Mouse (Mus musculus): ENCODE results near the gene Gm47985. TPM values are rescaled to one million over a fixed set of nuclear protein-coding genes. Genes with fewer than 3 reads are reported as not detected.
"Not testable (repeated sequence)": the region's sequence is repeated elsewhere in the genome, so short reads cannot be mapped to it uniquely, and the experiment has no call there.

Gene Gm47985
- 0.20 TPM in 1 of 2 replicates, not detected in the other for polyA plus RNA-seq (2016; fragmentation: Nextera tagmentation; extraction: Ambion mirVana)

- H3K4me1 ChIP-seq (replicated peaks): peaks cover 16% of the 10 kb centered on the region
- H3K27ac ChIP-seq; H3K9me3 ChIP-seq; DNase-seq (ENCODE audit: low spot score); H3K27me3 ChIP-seq (ENCODE audit: insufficient read depth, poor library complexity, severe bottlenecking); H3K4me3 ChIP-seq; H3K36me3 ChIP-seq: not testable (repeated sequence)
- WGBS: 100% methylated on average over 1 of the region's 7 CpGs
These were observed at the start of gene Gm47985 for GRCm38 (mm10) chr1:151182266-151182665. Gm47985 (plus strand) TSS chr1:151182537.

- Histone ChIP-seq H3K27ac (no peak overlapping the region), H3K9me3 (no peaks in the 10 kb centered on the region), H3K27me3 (ENCODE audit: insufficient read depth, poor library complexity, severe bottlenecking) (no peaks in the 10 kb centered on the region), H3K4me3 (no peak overlapping the region), H3K36me3 (no peaks in the 10 kb centered on the region), H3K4me1 (replicated peaks) (no peaks in the 10 kb centered on the region)
- DNase-seq (ENCODE audit: low spot score): no peak
- WGBS: 92% methylated on average over 7 of the region's 7 CpGs
These were observed 49.7 kb upstream of the Gm47985 start for GRCm38 (mm10) chr1:151132686-151133085.

- WGBS: 86% methylated on average over 6 of the region's 6 CpGs
- H3K27me3 ChIP-seq (ENCODE audit: insufficient read depth, poor library complexity, severe bottlenecking): no peaks in the 10 kb centered on the region
- no peaks in the 10 kb centered on the region for H3K9me3 ChIP-seq
- H3K4me3 ChIP-seq: no peak overlapping the region
- H3K36me3 ChIP-seq: no peaks in the 10 kb centered on the region
- no peak for DNase-seq (ENCODE audit: low spot score)
- no peak overlapping the region for H3K27ac ChIP-seq
- no peaks in the 10 kb centered on the region for H3K4me1 ChIP-seq (replicated peaks)
These were observed 43.9 kb upstream of the Gm47985 start for GRCm38 (mm10) chr1:151138388-151138787.

GRCm38 (mm10) chr1:151140956-151141355 lies 41.4 kb upstream of the Gm47985 start:
- Histone ChIP-seq H3K4me1 (replicated peaks) (no peaks in the 10 kb centered on the region), H3K36me3 (no peaks in the 10 kb centered on the region), H3K9me3 (no peaks in the 10 kb centered on the region), H3K27me3 (ENCODE audit: insufficient read depth, poor library complexity, severe bottlenecking) (no peaks in the 10 kb centered on the region), H3K27ac (no peak overlapping the region), H3K4me3 (no peak overlapping the region)
- DNase-seq (ENCODE audit: low spot score): no peak
- WGBS: 56% methylated on average over 3 of the region's 3 CpGs

DNA sequence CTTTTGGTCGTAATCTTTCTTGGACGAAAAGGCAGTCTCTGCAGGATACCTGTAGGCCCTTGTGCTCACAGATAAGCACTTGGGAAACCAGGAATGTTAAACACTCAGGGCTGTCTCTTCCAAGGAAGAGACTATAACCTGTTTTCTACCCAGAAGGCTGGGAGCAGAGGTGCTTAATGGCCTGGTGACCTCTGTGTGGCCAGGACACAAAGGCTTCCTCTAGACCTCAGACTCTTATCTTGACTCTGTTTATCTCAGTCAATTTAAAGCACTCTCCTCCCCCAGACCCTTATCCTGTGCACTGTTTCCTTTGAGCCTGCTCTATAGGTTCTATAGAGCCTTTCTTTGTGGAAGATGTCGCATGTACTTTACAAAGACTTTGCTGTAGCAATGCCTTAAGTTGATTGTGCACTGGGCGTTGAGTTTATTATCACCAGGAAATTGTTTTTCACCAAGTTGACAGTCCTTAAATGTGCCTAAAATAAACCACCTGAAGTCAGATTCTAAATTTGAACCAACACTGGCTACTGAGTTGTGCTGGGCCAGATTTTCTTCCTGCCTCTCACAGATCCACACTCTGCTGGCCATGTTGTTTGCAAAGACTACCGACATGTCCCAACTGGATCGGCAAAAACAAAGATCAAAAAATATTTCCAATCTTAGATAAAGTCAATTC lies 37.7 kb upstream of the Gm47985 start:
- no peaks in the 10 kb centered on the region for H3K4me1 ChIP-seq (replicated peaks)
- H3K27me3 ChIP-seq (ENCODE audit: insufficient read depth, poor library complexity, severe bottlenecking): no peaks in the 10 kb centered on the region
- no peak for DNase-seq (ENCODE audit: low spot score)
- H3K4me3 ChIP-seq: no peak overlapping the region
- 83% methylated on average over 6 of the region's 6 CpGs for WGBS
- H3K27ac ChIP-seq: no peak overlapping the region
- no peaks in the 10 kb centered on the region for H3K36me3 ChIP-seq
- H3K9me3 ChIP-seq: no peaks in the 10 kb centered on the region

DNA sequence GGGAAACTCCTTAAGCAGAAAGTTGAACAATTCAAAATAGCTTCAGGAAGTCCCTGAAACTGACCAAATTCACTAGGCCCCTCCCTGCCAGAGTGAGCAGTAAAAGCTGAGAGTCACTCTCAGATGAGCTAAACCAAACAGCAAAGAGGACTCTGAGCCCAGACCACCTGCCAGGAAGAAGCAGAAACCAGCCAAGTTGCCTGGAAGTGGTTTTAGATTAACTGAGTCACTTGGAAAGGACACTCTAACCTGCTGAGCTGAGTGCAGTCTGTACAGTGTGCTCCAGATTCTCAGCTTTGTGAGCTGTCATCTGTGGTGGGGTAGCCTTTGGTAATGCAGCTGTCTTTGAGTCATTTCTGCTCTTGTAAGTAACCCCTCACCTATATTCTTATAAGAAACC lies 34.5 kb upstream of the Gm47985 start:
- Histone ChIP-seq H3K4me3 (no peak overlapping the region), H3K4me1 (replicated peaks) (no peaks in the 10 kb centered on the region), H3K27me3 (ENCODE audit: insufficient read depth, poor library complexity, severe bottlenecking) (no peaks in the 10 kb centered on the region), H3K9me3 (no peaks in the 10 kb centered on the region), H3K36me3 (no peaks in the 10 kb centered on the region), H3K27ac (no peak overlapping the region)
- no peak for DNase-seq (ENCODE audit: low spot score)

DNA sequence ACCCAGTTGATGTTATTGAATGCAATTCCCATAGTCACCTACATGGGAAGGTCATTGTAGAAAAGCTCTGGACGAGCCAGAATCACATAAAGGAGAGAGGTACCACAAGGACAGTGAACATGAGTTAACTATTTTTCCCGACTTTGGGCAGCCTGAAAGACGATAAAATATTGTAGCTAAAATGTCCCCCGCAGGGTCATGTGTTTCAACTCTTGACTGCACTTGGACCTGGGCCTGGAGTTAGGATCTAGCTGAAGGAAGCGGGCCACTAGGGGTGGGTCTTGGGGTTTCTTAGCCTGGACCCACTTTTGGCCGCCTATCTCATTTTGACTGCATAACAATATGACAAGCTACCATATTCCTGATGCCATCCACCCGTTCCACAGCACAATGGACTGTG lies 32.1 kb upstream of the Gm47985 start:
- H3K36me3 ChIP-seq: no peaks in the 10 kb centered on the region
- no peaks in the 10 kb centered on the region for H3K4me1 ChIP-seq (replicated peaks)

DNA sequence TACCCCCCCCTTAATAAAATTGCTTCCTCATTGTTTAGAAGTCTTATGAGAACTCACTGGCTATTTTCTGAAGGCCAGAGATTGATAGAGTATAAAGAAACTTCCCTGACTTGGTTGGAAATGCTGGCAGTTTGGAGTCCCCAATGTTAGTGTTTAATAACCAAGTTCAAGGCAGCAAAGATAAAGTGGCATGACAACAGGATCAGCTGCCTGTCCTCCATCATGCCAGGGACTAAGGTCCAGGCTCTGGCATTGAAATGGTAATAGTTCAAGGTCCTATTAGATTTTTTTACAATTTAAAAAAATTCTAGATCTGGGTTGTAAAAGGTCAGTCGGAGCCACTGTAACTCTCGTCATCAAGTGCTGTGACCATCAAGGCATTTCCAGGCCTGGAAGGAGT lies 31.2 kb upstream of the Gm47985 start:
- no peaks in the 10 kb centered on the region for H3K4me1 ChIP-seq (replicated peaks)
- 62% methylated on average over 2 of the region's 2 CpGs for whole genome bisulfite sequencing
- H3K9me3 ChIP-seq: no peaks in the 10 kb centered on the region
- H3K27ac ChIP-seq: no peak overlapping the region
- H3K4me3 ChIP-seq: no peak overlapping the region
- H3K27me3 ChIP-seq (ENCODE audit: insufficient read depth, poor library complexity, severe bottlenecking): no peaks in the 10 kb centered on the region
- H3K36me3 ChIP-seq: no peaks in the 10 kb centered on the region
- no peak for DNase-seq (ENCODE audit: low spot score)

More for the DNA sequence above, 32.1 kb upstream of the Gm47985 start:
- WGBS: 92% methylated on average over 7 of the region's 7 CpGs
- H3K9me3 ChIP-seq: no peaks in the 10 kb centered on the region
- no peak overlapping the region for H3K4me3 ChIP-seq
- no peak for DNase-seq (ENCODE audit: low spot score)
- no peak overlapping the region for H3K27ac ChIP-seq
- no peaks in the 10 kb centered on the region for H3K27me3 ChIP-seq (ENCODE audit: insufficient read depth, poor library complexity, severe bottlenecking)

- DNase-seq (ENCODE audit: low spot score): no peak
- Histone ChIP-seq H3K4me3 (no peak overlapping the region), H3K36me3 (no peaks in the 10 kb centered on the region), H3K27me3 (ENCODE audit: insufficient read depth, poor library complexity, severe bottlenecking) (no peaks in the 10 kb centered on the region), H3K9me3 (no peaks in the 10 kb centered on the region), H3K27ac (no peak overlapping the region), H3K4me1 (replicated peaks) (0 out of 2 replicates have a peak, but pooled peaks cover 3% of the 10 kb centered on the region)
- WGBS: 95% methylated on average over 6 of the region's 6 CpGs
These were observed 29.2 kb upstream of the Gm47985 start for GRCm38 (mm10) chr1:151153056-151153652.

DNA sequence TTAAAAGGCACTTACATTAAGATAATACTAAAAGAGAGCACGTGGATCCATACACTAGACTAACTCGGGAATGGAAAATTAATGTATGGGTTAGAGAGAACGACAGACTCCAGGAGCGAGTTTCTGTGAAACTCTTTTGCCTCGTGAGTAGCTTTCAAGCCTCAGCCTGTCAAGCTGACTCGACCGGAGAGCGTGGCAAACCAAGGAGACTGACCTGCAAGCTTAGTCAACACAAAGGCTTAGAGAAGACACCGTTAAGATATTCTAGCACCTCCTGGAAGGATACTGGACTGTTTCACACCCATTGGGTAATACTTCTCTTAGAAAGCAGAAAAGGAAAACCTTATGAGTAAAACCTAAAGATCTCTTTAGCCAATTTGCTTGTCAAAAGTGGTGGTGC lies 28.2 kb upstream of the Gm47985 start:
- not testable (repeated sequence) for H3K27ac ChIP-seq; DNase-seq (ENCODE audit: low spot score); H3K27me3 ChIP-seq (ENCODE audit: insufficient read depth, poor library complexity, severe bottlenecking); H3K36me3 ChIP-seq; H3K4me1 ChIP-seq (replicated peaks); H3K4me3 ChIP-seq; H3K9me3 ChIP-seq
- WGBS: 93% methylated on average over 9 of the region's 9 CpGs

GRCm38 (mm10) chr1:151156129-151156528 lies 26.2 kb upstream of the Gm47985 start:
- no peak overlapping the region for H3K27ac ChIP-seq
- 0 out of 2 replicates have a peak, but pooled peaks cover 5% of the 10 kb centered on the region for H3K27me3 ChIP-seq (ENCODE audit: insufficient read depth, poor library complexity, severe bottlenecking)
- 89% methylated on average over 3 of the region's 3 CpGs for WGBS

DNA sequence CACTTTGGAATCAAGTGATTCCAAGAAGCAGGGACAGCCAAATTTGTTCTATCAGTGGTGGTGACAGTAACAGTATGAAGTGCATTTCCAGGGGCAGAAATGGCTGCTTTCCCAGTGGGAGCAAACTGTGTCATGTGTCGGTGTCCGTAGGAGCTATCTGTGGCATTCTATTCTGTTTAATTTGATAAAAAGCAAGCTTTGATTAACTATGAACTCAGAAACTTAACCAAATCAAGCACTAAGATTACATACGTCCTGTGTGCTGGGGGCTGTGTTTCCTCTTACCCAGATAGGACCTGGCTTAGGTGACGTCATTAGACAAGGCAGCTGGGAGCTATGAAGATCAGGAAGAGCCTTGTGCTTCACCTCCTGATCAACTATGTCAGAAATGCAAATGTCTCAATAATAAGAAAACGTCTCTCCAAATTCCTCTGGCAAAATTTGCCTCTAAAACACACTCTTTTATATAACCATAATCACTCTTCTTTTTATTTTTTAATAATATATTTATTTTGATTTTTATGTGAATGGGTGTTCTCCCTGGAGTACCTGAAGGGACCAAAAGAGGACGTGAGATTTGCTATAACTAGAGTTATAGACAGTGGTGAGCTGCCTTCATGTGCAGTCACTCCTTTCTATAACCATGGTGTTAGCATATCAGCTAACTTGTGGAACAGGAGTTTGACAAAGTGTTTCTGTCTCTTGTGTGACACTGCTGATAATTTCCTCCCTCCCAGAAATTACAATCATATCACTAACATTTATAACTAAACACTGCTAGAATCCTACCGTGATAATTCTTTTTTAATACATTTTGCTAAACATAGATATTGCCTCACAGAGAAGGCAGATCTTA lies 25.3 kb upstream of the Gm47985 start:
- H3K4me1 ChIP-seq (replicated peaks): peaks cover 7% of the 10 kb centered on the region; the same call in 1 of the 2 replicates
- H3K27me3 ChIP-seq (ENCODE audit: insufficient read depth, poor library complexity, severe bottlenecking): 0 out of 2 replicates have a peak, but pooled peaks cover 5% of the 10 kb centered on the region
- no peaks in the 10 kb centered on the region for H3K36me3 ChIP-seq
- no peak overlapping the region for H3K4me3 ChIP-seq
- no peak for DNase-seq (ENCODE audit: low spot score)
- no peak overlapping the region for H3K27ac ChIP-seq
- H3K9me3 ChIP-seq: no peaks in the 10 kb centered on the region
- 88% methylated on average over 7 of the region's 7 CpGs for WGBS

More at GRCm38 (mm10) chr1:151156129-151156528, 26.2 kb upstream of the Gm47985 start:
- DNase-seq (ENCODE audit: low spot score): no peak
- peaks cover 7% of the 10 kb centered on the region; the same call in 1 of the 2 replicates for H3K4me1 ChIP-seq (replicated peaks)
- H3K4me3 ChIP-seq: no peak overlapping the region
- H3K36me3 ChIP-seq: no peaks in the 10 kb centered on the region
- H3K9me3 ChIP-seq: no peaks in the 10 kb centered on the region

All from hindbrain, embryonic 10.5 days (tissue).